Mouse (Mus musculus): Measurements from ENCODE around the gene Gpx1.

GRCm38 (mm10) chr9:108378736-108379135 lies 40.0 kb downstream of the Gpx1 start:
- TF ChIP-seq POLR2A (IDR thresholded peaks at IDR 0.05; ENCODE audit: borderline replicate concordance, extremely low read depth, insufficient read depth, insufficient read length, poor library complexity, severe bottlenecking), result no peak
- TF ChIP-seq CTCF (IDR thresholded peaks at IDR 0.05; ENCODE audit: borderline replicate concordance, extremely low read depth, insufficient read depth, insufficient read length), result no peak

Data from brain, embryonic 14.5 days (tissue).